Comparison of ENCODE assay signal across 8 mouse cellular contexts in the genomic region with DNA sequence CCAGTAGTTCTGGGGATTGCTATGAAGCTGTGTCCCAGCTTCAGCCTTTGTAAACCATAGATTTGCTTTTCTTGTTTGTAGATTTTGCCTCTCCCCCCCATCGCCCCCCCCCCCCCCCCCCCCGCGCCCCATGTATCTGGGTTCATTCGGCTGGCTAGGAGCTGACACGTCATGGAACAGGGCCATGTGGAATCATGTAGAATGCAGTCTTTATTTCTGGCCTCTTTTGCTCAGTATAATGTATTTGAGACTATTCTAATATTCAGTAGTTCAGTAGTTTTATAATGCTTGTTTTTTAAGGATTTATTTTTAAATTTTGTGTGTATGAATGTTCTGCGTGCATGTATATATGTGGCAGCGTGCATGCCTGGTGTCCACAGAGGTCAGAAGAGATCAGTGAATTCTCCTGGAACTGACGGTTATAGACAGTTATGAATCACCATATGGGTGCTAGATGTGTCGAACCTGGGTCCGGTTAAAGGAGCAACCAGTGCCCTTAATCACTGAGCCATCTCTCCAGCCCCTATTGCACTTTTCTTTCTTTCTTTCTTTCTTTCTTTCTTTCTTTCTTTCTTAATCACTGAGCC. TPM values are rescaled to one million over a fixed set of nuclear protein-coding genes. Genes with fewer than 3 reads are reported as not detected.
DNase-seq lines count a peak whose midpoint lies in the region; ATAC-seq lines count a peak whose summit lies in the region.

No protein-coding gene starts in this region.

- no peaks in the 10 kb centered on the region for H3K4me1 ChIP-seq in lung, embryonic 15.5 days
- H3K4me1 ChIP-seq in embryonic facial prominence, embryonic 11.5 days (ENCODE audit: control insufficient read depth, insufficient read depth, low read length), result no peaks in the 10 kb centered on the region
- no peaks in the 10 kb centered on the region for H3K4me1 ChIP-seq in intestine, embryonic 16.5 days (ENCODE audit: control insufficient read depth, insufficient read depth, low read length)
- H3K4me1 ChIP-seq in neural tube, embryonic 14.5 days (ENCODE audit: control insufficient read depth, insufficient read depth, low read length), result no peaks in the 10 kb centered on the region; the same call in 1 of the 2 replicates

- ATAC-seq in lung, embryonic 15.5 days (ENCODE audit: borderline replicate concordance, extremely low read depth, low FRiP score, low TSS enrichment), result no peak
- 0 out of 2 replicates have a peak, but pooled peaks have one; percentile 39 for ATAC-seq in embryonic facial prominence, embryonic 11.5 days (replicated peaks; ENCODE audit: insufficient number of reproducible peaks, low FRiP score, low TSS enrichment, low read depth)
- no peak for ATAC-seq in intestine, embryonic 16.5 days
- ATAC-seq in neural tube, embryonic 14.5 days (ENCODE audit: low read depth), result no peak

- peak overlapping the region; percentile 70 for H3K4me2 ChIP-seq in lung, embryonic 15.5 days
- peak overlapping the region; percentile 47 for H3K4me2 ChIP-seq in embryonic facial prominence, embryonic 11.5 days (ENCODE audit: low read depth, low read length)
- peak overlapping the region; percentile 71 for H3K4me2 ChIP-seq in intestine, embryonic 16.5 days (ENCODE audit: low read depth, low read length)
- peak overlapping the region; percentile 47 for H3K4me2 ChIP-seq in neural tube, embryonic 14.5 days (ENCODE audit: low read depth, low read length)

- no peaks in the 10 kb centered on the region for H3K9me3 ChIP-seq in lung, embryonic 15.5 days
- H3K9me3 ChIP-seq in embryonic facial prominence, embryonic 11.5 days (replicated peaks; ENCODE audit: control insufficient read depth, low read length), result no peaks in the 10 kb centered on the region
- H3K9me3 ChIP-seq in intestine, embryonic 16.5 days (ENCODE audit: control insufficient read depth, low read length), result no peaks in the 10 kb centered on the region
- H3K9me3 ChIP-seq in neural tube, embryonic 14.5 days (ENCODE audit: control insufficient read depth, low read length), result no peaks in the 10 kb centered on the region

- H3K36me3 ChIP-seq in lung, embryonic 15.5 days, result no peaks in the 10 kb centered on the region
- H3K36me3 ChIP-seq in embryonic facial prominence, embryonic 11.5 days (replicated peaks; ENCODE audit: control insufficient read depth, insufficient read depth, low read depth, low read length), result no peaks in the 10 kb centered on the region
- H3K36me3 ChIP-seq in intestine, embryonic 16.5 days (ENCODE audit: control insufficient read depth, insufficient read depth, low read length), result no peaks in the 10 kb centered on the region
- H3K36me3 ChIP-seq in neural tube, embryonic 14.5 days (ENCODE audit: control insufficient read depth, insufficient read depth, low read length), result no peaks in the 10 kb centered on the region

- H3K9ac ChIP-seq in lung, embryonic 15.5 days, result peak overlapping the region; percentile 67
- peak overlapping the region; percentile 59 for H3K9ac ChIP-seq in embryonic facial prominence, embryonic 11.5 days (replicated peaks; ENCODE audit: low read length)
- H3K9ac ChIP-seq in intestine, embryonic 16.5 days (ENCODE audit: low read depth, low read length), result peak overlapping the region; percentile 79; the same call in 1 of the 2 replicates
- peak overlapping the region; percentile 54; the same call in 1 of the 2 replicates for H3K9ac ChIP-seq in neural tube, embryonic 14.5 days (replicated peaks; ENCODE audit: low read depth, low read length)

- H3K4me3 ChIP-seq in lung, embryonic 15.5 days, result peak overlapping the region; percentile 68
- H3K4me3 ChIP-seq in embryonic facial prominence, embryonic 11.5 days (ENCODE audit: low read depth, low read length), result peak overlapping the region; percentile 54
- H3K4me3 ChIP-seq in intestine, embryonic 16.5 days (ENCODE audit: low read length), result peak overlapping the region; percentile 79
- H3K4me3 ChIP-seq in neural tube, embryonic 14.5 days (ENCODE audit: low read depth, low read length), result peak overlapping the region; percentile 63

- no peak for DNase-seq in lung, adult 18-20 months
- DNase-seq in embryonic facial prominence, embryonic 11.5 days (ENCODE audit: low spot score), result peak; percentile 8
- no peak for DNase-seq in urinary bladder, postnatal 36 days (ENCODE audit: low spot score in 2 of 2)
- DNase-seq in lung, postnatal 36 days, result no peak
- no peak for DNase-seq in ovary, adult 18-20 months (ENCODE audit: low spot score)

- H3K27ac ChIP-seq in lung, embryonic 15.5 days, result no peak overlapping the region
- no peak overlapping the region for H3K27ac ChIP-seq in embryonic facial prominence, embryonic 11.5 days (replicated peaks; ENCODE audit: low read depth, low read length)
- H3K27ac ChIP-seq in intestine, embryonic 16.5 days (ENCODE audit: low read length), result no peak overlapping the region; the same call in 1 of the 2 replicates
- no peak overlapping the region for H3K27ac ChIP-seq in neural tube, embryonic 14.5 days (ENCODE audit: low read depth, low read length)

- WGBS in lung, embryonic 15.5 days, result 23% methylated on average over 10 of the region's 10 CpGs
- 48% methylated on average over 7 of the region's 10 CpGs for WGBS in embryonic facial prominence, embryonic 11.5 days
- WGBS in intestine, embryonic 16.5 days, result 34% methylated on average over 8 of the region's 10 CpGs
- WGBS in neural tube, embryonic 14.5 days, result 45% methylated on average over 8 of the region's 10 CpGs

- no peaks in the 10 kb centered on the region for H3K27me3 ChIP-seq in lung, embryonic 15.5 days
- H3K27me3 ChIP-seq in embryonic facial prominence, embryonic 11.5 days (ENCODE audit: control insufficient read depth, insufficient read depth, low read length), result no peaks in the 10 kb centered on the region
- no peaks in the 10 kb centered on the region for H3K27me3 ChIP-seq in intestine, embryonic 16.5 days (replicated peaks; ENCODE audit: control insufficient read depth, insufficient read depth, low read length)
- no peaks in the 10 kb centered on the region for H3K27me3 ChIP-seq in neural tube, embryonic 14.5 days (ENCODE audit: control insufficient read depth, insufficient read depth, low read length)

RNA-seq across cellular contexts. Expression of gene Gins1, which starts 5.2 kb away (rescaled TPM):
- 41.4 and 45.8 TPM in 2 replicates for polyA plus RNA-seq in lung, embryonic 15.5 days (2015; fragmentation: Nextera tagmentation; extraction: Ambion mirVana)
- polyA plus RNA-seq in embryonic facial prominence, embryonic 11.5 days (2014; fragmentation: Nextera tagmentation; extraction: Ambion mirVana), result 84.5 and 87.7 TPM in 2 replicates
- polyA plus RNA-seq in intestine, embryonic 16.5 days (2015; fragmentation: Nextera tagmentation; extraction: Ambion mirVana), result 20.4 and 26.4 TPM in 2 replicates
- 11.5 and 15.2 TPM in 2 replicates for polyA plus RNA-seq in neural tube, embryonic 14.5 days (2014; fragmentation: Nextera tagmentation; extraction: Ambion mirVana)

RNA-seq across cellular contexts. Expression of gene Abhd12, which starts 5.8 kb away (rescaled TPM):
- polyA plus RNA-seq in lung, embryonic 15.5 days (2015; fragmentation: Nextera tagmentation; extraction: Ambion mirVana), result 61.0 and 62.8 TPM in 2 replicates
- polyA plus RNA-seq in embryonic facial prominence, embryonic 11.5 days (2014; fragmentation: Nextera tagmentation; extraction: Ambion mirVana), result 54.3 and 54.9 TPM in 2 replicates
- 49.7 and 52.1 TPM in 2 replicates for polyA plus RNA-seq in intestine, embryonic 16.5 days (2015; fragmentation: Nextera tagmentation; extraction: Ambion mirVana)
- polyA plus RNA-seq in neural tube, embryonic 14.5 days (2014; fragmentation: Nextera tagmentation; extraction: Ambion mirVana), result 125 and 135 TPM in 2 replicates
